Mouse (Mus musculus): ENCODE results near the gene Gm49384.

GRCm38 (mm10) chr12:69175975-69176374, 28.1 kb downstream of the Gm49384 start:
- TF ChIP-seq POLR2A (IDR thresholded peaks at IDR 0.05; ENCODE audit: borderline replicate concordance, extremely low read depth, insufficient read depth, insufficient read length, poor library complexity, severe bottlenecking), result no peak
- no peak for TF ChIP-seq CTCF (IDR thresholded peaks at IDR 0.05; ENCODE audit: borderline replicate concordance, extremely low read depth, insufficient read depth, insufficient read length)

Data from brain, embryonic 14.5 days (tissue).